Mouse (Mus musculus) adipose tissue, adult 10 weeks (tissue): ENCODE results near the gene Gm28042. TPM values are rescaled to one million over a fixed set of nuclear protein-coding genes. Genes with fewer than 3 reads are reported as not detected.

Source experiments
- polyA plus RNA-seq: library from polyadenylated mRNA; stranded (reverse); fragments of 350-450 nt; fragmentation: Illumina TruSeq; extraction: RNeasy Lipid Tissue Mini Kit (QIAGEN cat#74804); gene quantifications from one replicate; pipeline ENCODE4 v1.2.3, GENCODE M21; 2014; ENCODE audit warnings: low read depth, low replicate concordance

The Gm28042 gene
- 2.1 TPM for polyA plus RNA-seq

DNA sequence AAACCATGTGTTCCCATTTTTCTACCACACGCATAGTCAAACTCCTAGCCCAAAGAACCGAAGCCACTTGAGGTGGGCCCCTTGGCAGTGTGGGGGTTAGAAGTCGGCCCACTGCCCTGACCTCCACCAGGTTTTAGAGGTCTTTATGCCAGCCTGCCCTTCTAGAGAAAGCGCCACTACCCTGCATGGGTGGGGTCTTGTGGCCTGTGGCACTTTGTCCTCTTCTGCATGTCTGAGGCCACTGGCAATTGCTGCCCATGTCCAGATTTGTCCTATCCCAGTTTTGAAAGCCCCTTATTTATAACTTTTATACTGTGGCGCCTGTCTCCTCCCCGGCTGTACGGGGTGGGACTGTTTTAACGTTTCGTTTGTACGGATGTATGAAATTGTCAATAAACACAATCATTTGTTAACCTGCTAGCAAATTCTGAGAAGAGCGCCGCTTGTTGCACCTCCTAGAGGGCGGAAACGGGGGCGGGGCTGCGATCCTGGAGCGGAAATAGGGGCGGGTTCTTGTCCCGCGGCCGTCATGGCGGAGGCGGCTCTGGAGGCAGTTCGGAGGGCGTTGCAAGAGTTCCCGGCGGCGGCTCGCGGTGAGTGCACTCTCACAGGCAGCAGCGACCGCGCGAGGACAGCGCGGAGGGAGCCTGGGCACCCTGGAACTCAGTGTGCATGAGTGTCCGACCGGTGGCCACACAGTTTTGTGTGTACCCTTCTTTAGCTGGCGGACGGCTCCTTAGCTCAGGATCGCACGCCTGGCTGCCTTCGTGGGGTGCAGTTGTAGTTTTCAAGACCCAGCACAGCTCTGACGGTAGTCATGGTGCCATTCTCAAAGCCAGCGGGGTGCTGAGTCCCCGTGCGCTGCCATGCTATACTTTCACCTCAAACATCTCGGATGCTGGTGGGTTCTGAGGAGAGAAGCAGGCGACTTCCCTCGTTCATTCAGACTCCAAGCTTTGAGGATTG is at the start of gene Gm28042, which contains the start of gene Jmjd7:
Gene Gm28042, plus strand, starts transcription at position 510 of the 966 bp plus-strand sequence.
Gene Jmjd7, plus strand, starts transcription at position 500 of the 966 bp plus-strand sequence.

DNA sequence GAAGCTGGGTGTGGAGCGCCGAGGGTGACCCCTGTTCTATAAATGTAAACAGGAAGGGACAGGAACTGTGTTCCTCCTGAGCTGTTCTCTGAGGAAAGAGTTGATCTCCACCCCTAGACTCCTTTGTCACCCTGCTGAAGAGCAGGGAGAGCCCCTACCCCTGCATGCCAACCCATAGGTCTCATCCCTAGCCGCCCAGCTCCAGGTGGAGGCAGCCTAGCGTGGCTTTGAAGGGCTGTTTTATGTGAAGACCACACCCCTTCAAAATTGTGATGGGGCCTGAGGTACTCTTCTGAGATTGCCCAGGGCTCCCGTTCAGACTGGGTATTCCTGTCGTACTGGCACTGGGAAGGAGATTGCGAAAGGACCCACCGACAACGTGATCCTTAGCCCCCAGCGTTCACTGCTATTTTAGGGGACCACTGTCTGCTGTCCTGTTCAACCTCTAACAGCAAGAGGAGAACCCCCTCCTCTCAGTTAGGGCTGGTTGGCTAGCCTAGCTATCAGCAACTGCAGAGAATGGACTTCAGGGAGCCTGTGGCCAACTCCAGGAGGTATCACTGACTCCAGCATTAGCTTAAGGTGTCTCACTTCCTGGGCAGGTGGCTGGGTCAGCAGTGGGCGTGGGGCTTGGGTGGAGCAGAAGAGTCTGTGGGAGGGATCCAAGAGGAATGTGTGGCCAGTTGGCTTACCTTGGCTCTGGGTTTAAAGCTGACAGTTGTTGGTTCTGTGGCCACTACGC is 5.6 kb downstream of the Gm28042 start, which contains the start of gene Pla2g4b:
Gene Pla2g4b, plus strand, starts transcription at position 692 of the 742 bp plus-strand sequence.

Other genes with a start within 250 kb of the Gm28042 start
- gene Rpap1, start 240.0 kb upstream of the Gm28042 start, polyA plus RNA-seq: 10.5 TPM
- gene Tyro3, start 229.8 kb upstream of the Gm28042 start, polyA plus RNA-seq: 4.2 TPM
- 21.2 TPM for gene Mga, start 130.3 kb upstream of the Gm28042 start, polyA plus RNA-seq
- 28.3 TPM for gene Mapkbp1, start 54.8 kb upstream of the Gm28042 start, polyA plus RNA-seq
- 7.0 TPM for gene Jmjd7, start within 50 bp of the Gm28042 start, polyA plus RNA-seq
- 2.6 TPM for gene Pla2g4b, start 5.9 kb downstream of the Gm28042 start, polyA plus RNA-seq
- gene Ehd4, start 127.1 kb downstream of the Gm28042 start, polyA plus RNA-seq: 26.5 TPM
- 0.15 TPM for gene Pla2g4e, start 217.8 kb downstream of the Gm28042 start, polyA plus RNA-seq